ENCODE assay signal across 8 mouse cellular contexts in genomic region chr2:132575256-132575655, GRCm38 (mm10). TPM values are rescaled to one million over a fixed set of nuclear protein-coding genes. Genes with fewer than 3 reads are reported as not detected.
DNase-seq lines count a peak whose midpoint lies in the region; ATAC-seq and TF ChIP-seq lines count a peak whose summit lies in the region.

No protein-coding gene starts in this region.

- H3K4me2 ChIP-seq in lung, embryonic 16.5 days (ENCODE audit: low read depth, low read length): 0 out of 2 replicates have a peak overlapping the region, but pooled peaks have one; percentile 16
- peak overlapping the region; percentile 69; the same call in 1 of the 2 replicates for H3K4me2 ChIP-seq in limb, embryonic 12.5 days
- peak overlapping the region; percentile 58 for H3K4me2 ChIP-seq in neural tube, embryonic 15.5 days

- 53% methylated on average over 3 of the region's 3 CpGs for WGBS in lung, embryonic 16.5 days
- 55% methylated on average over 3 of the region's 3 CpGs for WGBS in limb, embryonic 12.5 days
- WGBS in neural tube, embryonic 15.5 days: 52% methylated on average over 3 of the region's 3 CpGs

- no peak for TF ChIP-seq CTCF in gastrocnemius, adult 2 months (IDR thresholded peaks at IDR 0.05)

- DNase-seq in gastrocnemius, adult 2 months: peak; percentile 25
- no peak for DNase-seq in gastrocnemius, postnatal 36 days
- DNase-seq in lung, adult 18-20 months: no peak
- DNase-seq in frontal cortex, postnatal 36 days (ENCODE audit: low spot score in 2 of 2): no peak

- intact Hi-C loops in gastrocnemius, adult 2 months (cut with DNase I): no loop called here
- intact Hi-C loops in gastrocnemius, postnatal 36 days (cut with DNase I): no loop called here

- no peak overlapping the region for H3K9ac ChIP-seq in lung, embryonic 16.5 days (ENCODE audit: low read length)
- H3K9ac ChIP-seq in limb, embryonic 12.5 days (replicated peaks): no peak overlapping the region
- no peak overlapping the region for H3K9ac ChIP-seq in neural tube, embryonic 15.5 days (replicated peaks)

- H3K9me3 ChIP-seq in lung, embryonic 16.5 days (ENCODE audit: control insufficient read depth, low read length): no peaks in the 10 kb centered on the region
- no peaks in the 10 kb centered on the region for H3K9me3 ChIP-seq in limb, embryonic 12.5 days
- H3K9me3 ChIP-seq in neural tube, embryonic 15.5 days (replicated peaks): no peaks in the 10 kb centered on the region

- H3K27me3 ChIP-seq in lung, embryonic 16.5 days (ENCODE audit: control insufficient read depth, insufficient read depth, low read depth, low read length): no peaks in the 10 kb centered on the region
- no peaks in the 10 kb centered on the region for H3K27me3 ChIP-seq in limb, embryonic 12.5 days
- H3K27me3 ChIP-seq in neural tube, embryonic 15.5 days (replicated peaks): no peaks in the 10 kb centered on the region

- H3K27ac ChIP-seq in gastrocnemius, adult 2 months: peak overlapping the region; percentile 100
- no peak overlapping the region for H3K27ac ChIP-seq in lung, embryonic 16.5 days (ENCODE audit: low read length)
- H3K27ac ChIP-seq in limb, embryonic 12.5 days: no peak overlapping the region
- H3K27ac ChIP-seq in neural tube, embryonic 15.5 days (replicated peaks): no peak overlapping the region

- H3K4me3 ChIP-seq in gastrocnemius, adult 2 months: peak overlapping the region; percentile 98
- H3K4me3 ChIP-seq in lung, embryonic 16.5 days (ENCODE audit: low read length): no peak overlapping the region
- H3K4me3 ChIP-seq in limb, embryonic 12.5 days (replicated peaks): no peak overlapping the region
- no peak overlapping the region for H3K4me3 ChIP-seq in neural tube, embryonic 15.5 days (replicated peaks)

- H3K36me3 ChIP-seq in lung, embryonic 16.5 days (ENCODE audit: control insufficient read depth, insufficient read depth, low read length): peaks cover 7% of the 10 kb centered on the region
- H3K36me3 ChIP-seq in limb, embryonic 12.5 days: peaks cover 13% of the 10 kb centered on the region
- H3K36me3 ChIP-seq in neural tube, embryonic 15.5 days: peaks cover 15% of the 10 kb centered on the region

- H3K4me1 ChIP-seq in lung, embryonic 16.5 days (replicated peaks; ENCODE audit: control insufficient read depth, insufficient read depth, low read length): peaks cover 13% of the 10 kb centered on the region
- H3K4me1 ChIP-seq in limb, embryonic 12.5 days (replicated peaks): peaks cover 16% of the 10 kb centered on the region
- peaks cover 20% of the 10 kb centered on the region for H3K4me1 ChIP-seq in neural tube, embryonic 15.5 days

- ATAC-seq in lung, embryonic 16.5 days (ENCODE audit: low read depth): no peak
- no peak for ATAC-seq in limb, embryonic 12.5 days (ENCODE audit: insufficient number of reproducible peaks, insufficient read depth, low FRiP score, low TSS enrichment, low read depth)
- ATAC-seq in neural tube, embryonic 15.5 days (ENCODE audit: low FRiP score): no peak
- no peak for ATAC-seq in frontal cortex, adult (ENCODE audit: low TSS enrichment)

RNA-seq across cellular contexts. Expression of gene Gpcpd1, which starts 12.3 kb away (rescaled TPM):
- total RNA-seq in gastrocnemius, adult 2 months (2021): 100 to 1,000 TPM; 167 to 341 TPM
- total RNA-seq in gastrocnemius, postnatal 36 days (2021): 100 to 1,000 TPM; 182 to 223 TPM
- polyA plus RNA-seq in lung, embryonic 16.5 days (2015; fragmentation: Nextera tagmentation; extraction: Ambion mirVana): 28.7 and 31.3 TPM in 2 replicates
- 41.6 and 42.3 TPM in 2 replicates for polyA plus RNA-seq in limb, embryonic 12.5 days (2016; fragmentation: Nextera tagmentation; extraction: Ambion mirVana)
- 77.1 and 79.6 TPM in 2 replicates for polyA plus RNA-seq in neural tube, embryonic 15.5 days (2015; fragmentation: Nextera tagmentation; extraction: Ambion mirVana)

Comparison
In these comparisons a context has a peak if more than half of its experiments do, and no peak if none do; other contexts are left out.
1. H3K4me2 ChIP-seq: peak in every context shown above with its lines; median percentile 69 in limb, embryonic 12.5 days; 58 in neural tube, embryonic 15.5 days; 16 in lung, embryonic 16.5 days.